Mouse (Mus musculus) limb, embryonic 12.5 days (tissue): ENCODE data around the gene Khdc4. TPM values are rescaled to one million over a fixed set of nuclear protein-coding genes. Genes with fewer than 3 reads are reported as not detected.
A peak's percentile ranks its signal among the peaks of the same experiment; 100 is the strongest.

Source experiments
- ATAC-seq: fragments of 200-750 bp; cut with Nextera tagmentation; 2 replicates; pipeline ENCODE4 v1.8.0; 2017; ENCODE audit warnings: low read depth, moderate TSS enrichment; ENCODE audit not compliant: insufficient number of reproducible peaks, insufficient read depth, low FRiP score, low TSS enrichment
- H3K27ac ChIP-seq: fragments of 300-500 bp; sonication (generic); 2 replicates; pipeline ENCODE4 v1.5.1; 2016; ENCODE audit warnings: mild to moderate bottlenecking, moderate library complexity
- H3K27me3 ChIP-seq: fragments of 300-500 bp; sonication (generic); 2 replicates; pipeline ENCODE4 v1.6.1; 2016; ENCODE audit warnings: mild to moderate bottlenecking, moderate library complexity
- H3K36me3 ChIP-seq: fragments of 300-500 bp; sonication (generic); 2 replicates; pipeline ENCODE4 v1.6.1; 2016; ENCODE audit warnings: mild to moderate bottlenecking, moderate library complexity
- H3K4me1 ChIP-seq: fragments of 300-500 bp; sonication (generic); replicated peaks from 2 replicates; pipeline ENCODE4 v1.6.1; 2016
- H3K4me2 ChIP-seq: fragments of 300-500 bp; sonication (generic); 2 replicates; pipeline ENCODE4 v1.6.1; 2016; ENCODE audit warnings: mild to moderate bottlenecking, moderate library complexity
- H3K4me3 ChIP-seq: fragments of 300-500 bp; sonication (generic); replicated peaks from 2 replicates; pipeline ENCODE4 v1.5.1; 2016; ENCODE audit warnings: mild to moderate bottlenecking
- H3K9ac ChIP-seq: fragments of 300-500 bp; sonication (generic); replicated peaks from 2 replicates; pipeline ENCODE4 v1.6.1; 2016; ENCODE audit warnings: mild to moderate bottlenecking, moderate library complexity
- H3K9me3 ChIP-seq: fragments of 300-500 bp; sonication (generic); 2 replicates; pipeline ENCODE4 v1.6.1; 2016; ENCODE audit warnings: mild to moderate bottlenecking, moderate library complexity
- WGBS: fragments of 180-500 bp; shearing (Covaris S2); methylation state at CpG from one replicate; pipeline ENCODE4 v1.1.7; 2016; 5-methylcytosine and 5-hydroxymethylcytosine counted together
- polyA plus RNA-seq: library from polyadenylated mRNA; unstranded; fragments of >200 nt; fragmentation: Nextera tagmentation; extraction: Ambion mirVana; gene quantifications from 2 replicates; pipeline ENCODE4 v1.2.1, GENCODE M21; 2016

The Khdc4 gene
- polyA plus RNA-seq, result 127 and 128 TPM in 2 replicates

DNA sequence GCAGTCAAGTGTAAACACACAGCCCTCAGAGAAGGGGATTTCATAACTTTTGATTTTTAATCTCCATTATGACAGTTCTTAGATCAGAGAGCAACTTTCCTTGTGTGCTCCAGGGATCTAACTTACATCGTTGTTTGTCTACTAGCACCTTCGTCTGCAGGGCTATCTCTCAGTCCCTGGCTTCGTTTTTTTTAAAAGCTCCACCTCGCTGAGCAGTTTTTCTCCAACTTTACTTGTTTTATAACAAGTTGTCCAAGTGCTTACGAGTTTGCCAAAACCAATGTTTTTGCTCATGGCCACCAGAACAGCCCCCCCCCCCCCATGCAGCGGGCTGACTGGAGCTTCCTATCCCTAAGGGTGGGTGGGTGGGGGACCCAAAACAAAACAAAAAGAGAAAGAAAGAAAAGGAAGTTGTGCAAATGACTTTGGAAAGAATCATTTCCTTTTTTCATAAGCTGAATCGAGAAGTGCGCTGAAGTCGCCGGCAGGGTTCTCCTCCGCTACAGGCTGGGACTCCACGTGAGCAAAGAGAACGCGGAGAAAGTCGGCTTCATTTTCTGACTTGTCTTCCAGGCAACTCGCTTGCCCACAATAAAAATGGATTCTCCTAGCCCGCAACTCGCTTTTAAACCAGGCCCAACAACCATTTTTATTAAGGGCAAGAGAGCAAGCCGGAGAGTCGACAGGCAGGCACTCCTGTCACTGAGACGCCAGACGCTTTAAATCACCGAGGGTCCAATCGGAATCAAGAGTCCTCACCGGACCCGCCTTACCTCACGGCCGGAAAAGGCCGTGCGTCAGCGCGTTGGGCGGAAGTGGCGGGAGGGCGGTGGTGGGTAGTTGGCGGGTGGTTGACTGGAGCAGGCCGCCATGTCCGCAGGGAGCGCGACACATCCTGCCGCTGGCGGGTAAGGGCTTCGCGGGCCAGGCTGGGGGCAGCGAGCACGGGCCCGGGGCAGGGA is at the start of gene Khdc4:
TSS of gene Khdc4 (plus strand) at position 824 of the 962 bp plus-strand sequence.
- peak within 1 kb of the TSS; percentile 90 for H3K4me2 ChIP-seq
- peaks cover 8% of the 10 kb centered on the region for H3K4me1 ChIP-seq
- H3K4me3 ChIP-seq, result peak within 1 kb of the TSS; percentile 79
- no peaks in the 10 kb centered on the region for H3K27me3 ChIP-seq
- H3K36me3 ChIP-seq, result peaks cover 31% of the 10 kb centered on the region
- peak; percentile 99 for ATAC-seq
- 1% methylated on average over 47 of the region's 47 CpGs for WGBS
- peak within 1 kb of the TSS; percentile 96 for H3K27ac ChIP-seq
- peak within 1 kb of the TSS; percentile 95 for H3K9ac ChIP-seq
- no peaks in the 10 kb centered on the region for H3K9me3 ChIP-seq

DNA sequence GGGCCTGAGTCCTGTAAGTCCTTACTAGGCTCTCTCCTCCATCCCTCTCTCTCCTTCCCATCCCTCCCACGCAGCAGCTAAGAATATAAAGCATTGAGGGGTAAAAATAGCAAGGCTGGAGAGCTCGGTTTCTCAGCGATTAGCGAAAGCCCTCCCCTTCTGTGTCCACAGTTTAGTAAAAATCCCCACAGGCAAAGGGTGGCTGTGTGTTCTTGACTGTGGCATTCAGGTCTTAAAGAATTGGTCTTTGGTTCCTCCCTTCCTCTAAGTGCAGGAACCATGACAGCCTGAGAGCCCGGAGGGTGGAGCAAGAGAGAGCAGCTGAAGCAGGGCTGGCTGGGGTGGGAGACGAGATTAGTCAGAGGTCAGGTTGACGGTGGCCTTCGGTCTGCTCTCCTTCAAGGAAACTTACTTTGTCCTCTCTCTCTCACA is 49.0 kb upstream of the Khdc4 start:
- Histone ChIP-seq H3K36me3 (peaks cover 98% of the 10 kb centered on the region), H3K4me2 (no peak overlapping the region), H3K4me3 (no peak overlapping the region), H3K4me1 (no peaks in the 10 kb centered on the region), H3K27ac (no peak overlapping the region), H3K27me3 (no peaks in the 10 kb centered on the region), H3K9ac (no peak overlapping the region), H3K9me3 (no peaks in the 10 kb centered on the region)
- no peak for ATAC-seq
- whole genome bisulfite sequencing, result 94% methylated on average over 8 of the region's 8 CpGs

DNA sequence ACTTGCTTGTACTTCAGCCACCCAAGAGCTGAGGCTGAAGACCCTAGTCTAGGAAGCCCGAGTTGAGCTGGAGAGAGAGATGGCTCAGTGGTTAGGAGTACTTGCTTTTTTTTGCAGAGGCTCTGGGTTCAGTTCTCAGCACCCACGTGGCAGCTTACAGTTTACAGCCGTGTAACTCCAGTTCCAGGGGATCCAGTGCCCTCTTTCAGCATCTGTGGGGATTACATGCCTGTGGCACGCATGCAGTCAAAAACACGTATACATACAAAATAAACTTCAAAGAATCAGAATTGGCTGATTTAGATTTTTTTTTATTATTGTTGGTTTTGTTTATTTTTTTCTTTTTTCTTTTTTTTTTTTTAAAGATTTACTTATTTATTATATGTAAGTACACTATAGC is 48.5 kb upstream of the Khdc4 start:
- Histone ChIP-seq H3K4me1 (no peaks in the 10 kb centered on the region), H3K36me3 (peaks cover 98% of the 10 kb centered on the region), H3K4me2 (no peak overlapping the region), H3K4me3 (no peak overlapping the region), H3K27me3 (no peaks in the 10 kb centered on the region), H3K9me3 (no peaks in the 10 kb centered on the region), H3K9ac (no peak overlapping the region), H3K27ac (no peak overlapping the region)
- WGBS, result 96% methylated on average over 5 of the region's 5 CpGs
- ATAC-seq, result no peak

DNA sequence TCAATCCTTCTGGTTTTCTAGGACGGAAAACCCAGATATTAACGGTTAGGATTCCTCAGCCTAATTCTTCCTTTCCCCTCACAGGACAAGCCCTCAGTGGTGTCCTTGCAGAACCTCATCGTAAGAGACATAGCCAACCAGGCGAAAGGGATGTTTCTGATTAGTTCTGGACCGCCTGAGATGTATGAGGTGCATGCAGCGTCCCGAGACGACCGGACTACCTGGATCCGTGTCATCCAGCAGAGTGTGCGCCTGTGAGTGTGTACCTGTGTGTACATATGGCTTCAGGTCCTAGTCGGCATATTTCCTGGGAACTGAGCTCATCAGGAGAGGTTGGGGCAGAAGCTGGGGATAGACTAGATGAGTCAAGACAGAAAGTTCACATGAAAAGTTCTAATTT is 46.4 kb upstream of the Khdc4 start:
- Histone ChIP-seq H3K4me3 (no peak overlapping the region), H3K27me3 (no peaks in the 10 kb centered on the region), H3K9ac (no peak overlapping the region), H3K4me2 (no peak overlapping the region), H3K9me3 (no peaks in the 10 kb centered on the region), H3K4me1 (no peaks in the 10 kb centered on the region), H3K36me3 (peaks cover 98% of the 10 kb centered on the region), H3K27ac (no peak overlapping the region)
- ATAC-seq, result no peak
- WGBS, result 95% methylated on average over 12 of the region's 12 CpGs

DNA sequence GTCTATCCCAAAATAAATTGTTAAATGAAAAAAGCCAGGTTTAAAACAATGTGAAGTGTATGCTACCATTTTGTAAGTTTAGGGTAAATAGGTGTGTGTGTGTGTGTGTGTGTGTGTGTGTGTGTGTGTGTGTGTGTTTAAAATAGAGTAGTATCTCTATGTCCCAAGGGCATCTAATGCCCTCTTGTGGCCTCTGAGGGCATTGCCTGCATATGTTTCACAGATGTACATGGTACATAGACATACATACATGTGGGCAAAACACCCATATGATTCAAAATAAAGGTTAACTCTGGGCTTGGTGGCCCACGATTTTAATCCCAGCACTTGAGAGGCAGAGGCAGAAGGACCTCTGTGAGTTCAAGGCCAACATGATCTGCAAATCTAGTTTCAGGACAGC is 44.9 kb upstream of the Khdc4 start:
- 90% methylated on average over 1 of the region's 1 CpGs for WGBS
- Histone ChIP-seq H3K36me3 (peaks cover 98% of the 10 kb centered on the region), H3K27me3 (no peaks in the 10 kb centered on the region), H3K4me1 (no peaks in the 10 kb centered on the region), H3K9ac (no peak overlapping the region), H3K9me3 (no peaks in the 10 kb centered on the region), H3K27ac (no peak overlapping the region), H3K4me2 (no peak overlapping the region), H3K4me3 (no peak overlapping the region)
- no peak for ATAC-seq

DNA sequence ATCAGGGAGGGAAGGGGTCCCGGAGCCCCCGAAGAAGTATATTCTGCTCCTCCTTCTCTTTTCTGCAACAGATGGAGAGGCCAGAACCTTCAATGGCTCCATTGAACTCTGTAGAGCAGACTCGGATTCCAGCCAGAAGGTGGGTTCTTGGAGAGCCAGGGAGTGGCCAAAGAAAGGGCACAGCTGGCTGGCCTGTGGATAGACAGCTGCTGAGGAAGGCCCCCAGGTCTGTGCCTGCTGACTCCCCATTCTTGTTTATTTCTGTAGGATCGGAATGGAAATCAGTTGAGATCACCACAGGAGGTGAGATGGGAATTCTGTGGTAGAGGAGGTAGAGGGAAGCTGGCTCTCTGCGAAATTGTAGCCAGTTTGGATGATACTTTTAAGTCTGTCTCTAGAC is 42.5 kb upstream of the Khdc4 start:
- Histone ChIP-seq H3K9me3 (no peaks in the 10 kb centered on the region), H3K36me3 (peaks cover 99% of the 10 kb centered on the region), H3K4me2 (no peak overlapping the region), H3K27me3 (no peaks in the 10 kb centered on the region), H3K27ac (no peak overlapping the region), H3K4me1 (no peaks in the 10 kb centered on the region), H3K4me3 (no peak overlapping the region), H3K9ac (no peak overlapping the region)
- ATAC-seq, result no peak
- WGBS, result 86% methylated on average over 5 of the region's 5 CpGs

DNA sequence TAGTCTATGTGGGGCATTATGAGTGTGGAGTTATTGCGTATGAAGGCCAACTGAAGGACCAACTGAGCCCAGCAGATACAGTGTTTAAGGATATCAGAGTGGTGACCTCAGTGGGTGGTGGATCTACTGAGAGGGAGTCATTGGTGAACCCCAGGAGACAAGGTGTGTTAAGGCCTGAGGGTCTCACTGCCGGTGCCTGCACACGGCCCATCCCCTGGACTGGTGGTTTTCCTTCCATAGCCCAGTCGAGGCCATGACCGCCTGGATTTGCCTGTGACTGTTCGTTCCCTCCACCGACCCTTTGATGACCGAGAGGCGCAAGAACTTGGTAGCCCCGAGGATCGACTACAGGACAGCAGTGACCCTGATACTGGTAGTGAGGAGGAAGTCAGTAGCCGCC is 39.7 kb upstream of the Khdc4 start:
- ATAC-seq, result no peak
- Histone ChIP-seq H3K9me3 (no peaks in the 10 kb centered on the region), H3K4me2 (no peak overlapping the region), H3K27ac (no peak overlapping the region), H3K36me3 (peaks cover 79% of the 10 kb centered on the region), H3K27me3 (no peaks in the 10 kb centered on the region), H3K4me3 (no peak overlapping the region), H3K9ac (no peak overlapping the region), H3K4me1 (no peaks in the 10 kb centered on the region)
- WGBS, result 92% methylated on average over 12 of the region's 12 CpGs

DNA sequence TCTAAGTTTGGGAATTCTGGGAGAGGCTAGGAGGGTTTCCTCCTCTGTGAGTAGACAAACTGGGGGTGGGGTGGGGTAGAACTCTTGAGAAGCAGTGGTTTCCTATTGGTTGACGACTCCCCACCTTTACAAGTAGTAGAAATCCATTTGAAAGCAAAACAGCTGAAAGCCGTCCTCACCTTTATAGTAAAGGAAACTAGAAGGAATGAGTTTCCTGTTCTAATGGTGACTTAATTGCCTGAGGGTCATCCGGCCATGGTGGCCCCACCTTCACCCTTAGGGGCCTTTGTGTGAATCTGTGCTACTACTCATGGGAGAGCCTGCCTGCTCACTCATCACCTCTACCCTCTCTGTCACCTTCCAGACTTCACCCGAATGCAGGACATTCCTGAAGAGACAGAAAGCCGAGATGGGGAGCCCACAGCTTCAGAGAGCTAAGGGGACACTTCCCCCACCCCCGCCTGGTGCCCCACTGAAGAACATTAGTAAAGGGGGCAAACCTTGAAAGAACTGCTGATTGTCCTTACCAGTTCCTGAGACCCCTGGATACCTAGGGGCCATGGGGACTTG is 39.1 kb upstream of the Khdc4 start:
- Histone ChIP-seq H3K27ac (no peak overlapping the region), H3K27me3 (no peaks in the 10 kb centered on the region), H3K4me1 (no peaks in the 10 kb centered on the region), H3K4me2 (no peak overlapping the region), H3K9ac (no peak overlapping the region), H3K9me3 (no peaks in the 10 kb centered on the region), H3K4me3 (no peak overlapping the region), H3K36me3 (peaks cover 73% of the 10 kb centered on the region)
- ATAC-seq, result no peak
- WGBS, result 59% methylated on average over 6 of the region's 6 CpGs

DNA sequence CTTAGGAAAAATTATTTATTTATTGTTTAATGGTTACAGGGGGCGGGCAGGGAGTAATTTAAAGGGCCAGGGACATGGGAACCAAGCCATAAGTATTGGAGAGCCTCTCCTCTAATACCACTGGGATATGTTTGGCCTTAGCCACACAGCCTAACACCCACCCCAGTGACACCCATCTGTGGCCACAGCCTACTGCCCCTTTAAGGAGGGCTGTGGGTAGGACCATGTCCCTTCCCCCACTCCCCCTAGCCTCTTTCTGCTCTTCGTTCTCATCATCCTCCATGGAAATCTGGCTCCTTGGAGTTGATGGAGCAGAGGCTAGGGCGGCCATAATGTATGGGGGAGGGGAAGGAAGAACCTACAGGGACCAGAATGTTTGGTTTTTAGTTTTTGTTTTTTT is 38.5 kb upstream of the Khdc4 start:
- H3K4me1 ChIP-seq, result no peaks in the 10 kb centered on the region
- H3K36me3 ChIP-seq, result peaks cover 68% of the 10 kb centered on the region
- WGBS, result 89% methylated on average over 3 of the region's 3 CpGs

DNA sequence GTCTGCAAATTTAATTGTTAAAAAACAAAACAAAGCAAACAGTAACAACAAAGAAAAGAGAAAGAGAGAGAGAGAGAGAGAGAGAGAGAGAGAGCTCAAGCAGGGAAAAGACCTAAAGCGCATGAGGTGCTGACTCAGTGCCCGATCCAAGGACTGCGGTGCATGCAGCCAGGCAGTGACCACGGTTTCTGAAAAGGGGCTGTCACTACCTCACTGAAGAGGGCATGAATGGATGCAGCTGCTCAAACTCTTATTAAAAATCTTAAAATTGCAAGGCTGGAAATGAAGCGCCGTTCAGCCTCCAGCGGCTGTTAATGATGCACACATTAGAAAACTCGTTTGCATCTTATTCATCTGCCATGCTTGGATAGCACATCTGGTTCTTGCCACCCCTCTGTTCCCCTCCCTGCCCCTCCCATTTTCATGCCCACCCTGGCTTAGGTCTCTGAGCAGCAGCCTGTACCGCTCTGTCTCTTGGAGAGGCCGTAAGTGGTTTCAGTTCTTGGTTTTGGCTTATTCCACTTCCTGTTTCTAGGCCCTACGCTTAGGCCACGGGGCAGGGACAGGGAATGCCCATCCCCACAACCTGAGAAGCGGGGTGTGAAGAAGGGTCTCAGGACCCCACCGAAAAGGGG is 37.7 kb upstream of the Khdc4 start:
- no peaks in the 10 kb centered on the region for H3K4me1 ChIP-seq
- H3K36me3 ChIP-seq, result peaks cover 59% of the 10 kb centered on the region
- H3K9ac ChIP-seq, result no peak overlapping the region
- H3K9me3 ChIP-seq, result no peaks in the 10 kb centered on the region
- H3K4me3 ChIP-seq, result no peak overlapping the region
- H3K27me3 ChIP-seq, result no peaks in the 10 kb centered on the region
- no peak overlapping the region for H3K4me2 ChIP-seq
- H3K27ac ChIP-seq, result no peak overlapping the region
- WGBS, result 89% methylated on average over 14 of the region's 14 CpGs
- no peak for ATAC-seq

More for the DNA sequence above, 38.5 kb upstream of the Khdc4 start:
- Histone ChIP-seq H3K4me2 (no peak overlapping the region), H3K9me3 (no peaks in the 10 kb centered on the region), H3K27ac (no peak overlapping the region), H3K9ac (no peak overlapping the region), H3K27me3 (no peaks in the 10 kb centered on the region), H3K4me3 (no peak overlapping the region)
- no peak for ATAC-seq

DNA sequence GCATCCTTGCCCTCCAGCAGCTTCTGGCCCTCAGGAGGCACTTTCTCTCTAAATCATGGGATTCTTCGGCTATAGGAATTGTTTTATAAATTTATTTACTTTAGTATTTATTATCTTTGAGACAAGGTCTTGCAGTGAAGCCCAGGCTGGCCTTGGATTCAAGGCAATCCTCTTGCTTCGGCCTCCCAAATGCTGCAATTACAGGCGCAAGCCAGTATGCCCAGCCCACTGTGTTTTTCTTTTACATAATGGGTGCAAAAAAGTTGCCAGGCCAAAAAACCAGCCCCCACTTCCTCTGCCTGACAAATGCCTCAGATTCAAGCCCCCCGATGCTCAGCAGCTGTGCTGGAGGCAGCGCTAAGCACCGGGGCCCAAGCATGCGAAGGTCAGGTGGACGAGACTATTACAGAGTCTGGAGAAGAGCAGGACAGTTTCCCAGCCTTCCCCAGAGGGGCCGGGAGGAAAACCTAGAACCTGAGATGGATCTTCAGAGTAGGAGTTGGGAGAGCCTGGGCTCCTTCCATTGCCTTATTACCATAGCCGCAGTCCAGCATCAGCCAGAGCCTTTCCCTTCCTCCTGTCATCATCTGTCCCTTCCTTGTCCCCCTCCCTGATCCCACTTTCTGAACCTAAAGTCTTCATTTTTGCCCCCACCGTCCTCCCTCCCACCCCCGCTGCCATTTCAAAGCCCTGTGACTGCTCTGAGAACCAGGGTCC is 37.0 kb upstream of the Khdc4 start:
- H3K36me3 ChIP-seq, result peaks cover 52% of the 10 kb centered on the region
- ATAC-seq, result no peak

More for the DNA sequence above, 37.0 kb upstream of the Khdc4 start:
- Histone ChIP-seq H3K4me1 (no peaks in the 10 kb centered on the region), H3K4me2 (no peak overlapping the region), H3K9ac (no peak overlapping the region), H3K27ac (no peak overlapping the region), H3K27me3 (no peaks in the 10 kb centered on the region), H3K4me3 (no peak overlapping the region), H3K9me3 (no peaks in the 10 kb centered on the region)
- WGBS, result 88% methylated on average over 12 of the region's 12 CpGs
